Mouse (Mus musculus) layer of hippocampus, adult 2 months (tissue): ENCODE results near the gene R3hdm4. TPM values are rescaled to one million over a fixed set of nuclear protein-coding genes. Genes with fewer than 3 reads are reported as not detected.
"Not testable (repeated sequence)": the region's sequence is repeated elsewhere in the genome, so short reads cannot be mapped to it uniquely, and the experiment has no call there.

Experiments
- DNase-seq, 2 experiments: peaks; one replicate each; pipeline ENCODE4 v3.0.0; 2022; ENCODE audit warnings: low spot score in 2 of 2
- H3K27ac ChIP-seq: fragments of 200-600 bp; 2 replicates; pipeline ENCODE4 v1.8.1; 2022
- H3K4me3 ChIP-seq: fragments of 200-600 bp; 2 replicates; pipeline ENCODE4 v1.8.1; 2022; ENCODE audit warnings: mild to moderate bottlenecking
- CTCF ChIP-seq: fragments of 200-600 bp; conservative IDR thresholded peaks from 2 replicates; pipeline ENCODE4 v1.8.1; 2022; ENCODE audit warnings: antibody characterized with exemption, mild to moderate bottlenecking, moderate library complexity
- total RNA-seq, 2 experiments: library from RNA; stranded (reverse); gene quantifications; 2 replicates each; pipeline ENCODE4 v1.2.3; 2021

The R3hdm4 gene
- total RNA-seq, 2 experiments from 2014 or later, result 365 to 385 TPM

- Histone ChIP-seq H3K27ac (no peak overlapping the region), H3K4me3 (no peak overlapping the region)
- no peak for DNase-seq
- TF ChIP-seq CTCF, result no peak
These were observed 24.2 kb downstream of the R3hdm4 start for GRCm38 (mm10) chr10:79896814-79897213.

DNA sequence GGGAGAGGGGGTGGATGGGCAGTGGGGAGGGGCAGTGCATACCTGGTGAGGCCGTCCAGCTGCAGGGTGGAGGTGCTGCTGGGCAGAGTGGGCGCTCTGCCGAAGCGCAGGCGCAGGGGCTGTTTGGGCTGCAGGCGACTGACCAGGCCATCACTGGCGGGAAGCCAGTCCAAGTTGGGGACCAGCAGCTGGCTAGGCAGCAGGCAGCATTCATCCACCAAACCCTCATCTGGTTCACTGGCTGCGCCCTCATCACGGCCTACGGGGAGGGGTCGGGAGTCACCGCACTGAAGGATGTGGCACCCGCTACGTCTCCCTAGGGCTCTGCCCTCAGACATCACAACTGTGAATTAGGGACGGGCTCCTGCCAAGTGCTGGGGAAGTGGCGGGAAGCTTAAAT, 24.7 kb downstream of the R3hdm4 start:
- DNase-seq, result no peak
- Histone ChIP-seq H3K4me3 (no peak overlapping the region), H3K27ac (no peak overlapping the region)
- no peak for TF ChIP-seq CTCF

DNA sequence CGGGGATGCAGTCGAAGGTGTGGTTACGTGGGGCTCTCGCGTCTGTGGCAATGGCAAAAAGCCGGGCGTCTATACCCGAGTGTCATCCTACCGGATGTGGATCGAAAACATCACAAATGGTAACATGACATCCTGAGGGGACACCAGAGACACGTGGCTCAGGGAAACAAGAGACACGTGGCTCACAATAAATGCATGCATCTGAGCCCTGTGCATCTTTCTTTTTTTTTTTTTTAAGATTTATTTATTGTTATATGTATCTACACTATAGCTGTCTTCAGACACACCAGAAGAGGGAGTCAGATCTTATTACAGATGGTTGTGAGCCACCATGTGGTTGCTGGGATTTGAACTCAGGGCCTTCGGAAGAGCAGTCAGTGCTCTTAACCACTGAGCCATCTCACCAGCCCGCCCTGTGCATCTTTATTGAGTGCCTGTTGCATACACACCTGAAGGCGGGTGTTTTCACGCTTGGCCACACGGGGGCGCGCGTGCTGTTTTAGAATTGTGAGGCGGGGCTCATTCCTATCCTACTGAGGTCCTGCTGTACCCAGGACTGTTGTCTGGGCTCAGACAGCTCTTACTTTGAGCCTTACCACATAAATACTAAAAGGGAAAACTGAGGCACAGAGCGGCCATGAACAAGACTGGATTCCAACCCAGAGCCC, 28.4 kb downstream of the R3hdm4 start:
- peak; percentile 61 to 84 for DNase-seq
- TF ChIP-seq CTCF, result peak; percentile 90
- not testable (repeated sequence) for H3K4me3 ChIP-seq, H3K27ac ChIP-seq

DNA sequence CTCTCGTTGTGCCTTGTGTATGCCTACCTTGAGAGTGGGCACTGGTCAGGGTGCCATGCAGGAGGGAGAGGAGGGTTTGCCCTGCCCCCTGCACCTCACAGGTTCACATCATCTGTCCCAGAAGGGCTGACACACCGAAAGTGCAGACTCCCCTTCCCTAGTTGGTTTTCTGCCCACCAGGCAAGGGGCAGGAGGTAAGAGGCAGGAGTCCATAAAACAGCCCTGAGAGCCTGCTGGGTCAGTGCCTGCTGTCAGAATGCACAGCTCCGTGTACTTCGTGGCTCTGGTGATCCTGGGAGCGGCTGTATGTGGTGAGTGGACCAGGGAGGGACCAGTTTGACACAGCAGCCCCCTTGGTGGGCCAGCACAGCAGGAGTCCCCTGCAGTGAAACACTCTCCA, 30.3 kb downstream of the R3hdm4 start, which contains the start of gene Cfd:
Cfd (plus strand) TSS at position 184 of the 400 bp plus-strand sequence.
- Histone ChIP-seq H3K27ac (no peak within 1 kb of the TSS), H3K4me3 (no peak within 1 kb of the TSS)
- DNase-seq, result no peak
- TF ChIP-seq CTCF, result no peak

- no peak for DNase-seq
- Histone ChIP-seq H3K27ac (no peak overlapping the region), H3K4me3 (no peak overlapping the region)
- no peak for TF ChIP-seq CTCF
These were observed 31.6 kb downstream of the R3hdm4 start for GRCm38 (mm10) chr10:79889386-79889785.

DNA sequence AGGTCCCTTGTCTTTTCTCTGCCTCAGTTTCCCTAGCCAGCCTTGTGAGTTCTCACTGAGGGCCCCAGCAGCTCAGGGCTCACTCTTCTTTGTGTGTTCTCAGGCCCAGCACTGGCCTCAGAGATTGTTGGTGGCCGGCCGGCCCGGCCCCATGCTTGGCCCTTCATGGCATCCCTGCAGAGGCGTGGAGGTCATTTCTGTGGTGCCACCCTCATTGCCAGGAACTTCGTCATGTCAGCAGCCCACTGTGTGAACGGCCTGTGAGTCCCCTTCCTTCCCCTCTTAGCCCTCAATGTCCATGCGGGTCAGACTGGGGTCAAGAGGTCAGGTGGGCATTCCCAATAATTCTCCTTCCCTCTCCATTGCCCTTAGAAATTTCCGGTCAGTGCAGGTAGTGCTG, 34.4 kb downstream of the R3hdm4 start:
- no peak for TF ChIP-seq CTCF
- DNase-seq, result no peak
- Histone ChIP-seq H3K4me3 (no peak overlapping the region), H3K27ac (no peak overlapping the region)

DNA sequence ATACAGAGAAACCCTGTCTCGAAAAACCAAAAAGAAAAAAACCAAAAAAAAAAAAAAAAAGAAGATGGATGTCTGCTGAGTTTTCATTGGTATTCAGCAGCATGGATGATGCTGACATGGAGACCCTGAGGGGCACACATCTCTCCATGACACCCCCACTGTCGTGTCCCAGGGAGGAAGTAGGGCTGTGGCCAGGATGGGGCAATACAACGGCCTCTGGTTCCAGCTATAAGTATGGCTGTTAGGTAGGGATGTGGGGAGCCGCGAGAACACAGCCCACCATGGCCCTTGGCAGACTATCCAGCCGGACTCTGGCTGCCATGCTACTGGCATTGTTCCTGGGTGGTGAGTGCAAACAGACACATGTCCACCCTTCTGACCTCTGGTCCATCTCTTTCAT, 35.0 kb downstream of the R3hdm4 start, which contains the start of gene Elane:
Elane (plus strand) TSS at position 194 of the 400 bp plus-strand sequence.
- no peak for TF ChIP-seq CTCF
- H3K4me3 ChIP-seq, result no peak within 1 kb of the TSS
- H3K27ac ChIP-seq, result no peak within 1 kb of the TSS
- DNase-seq, result no peak

DNA sequence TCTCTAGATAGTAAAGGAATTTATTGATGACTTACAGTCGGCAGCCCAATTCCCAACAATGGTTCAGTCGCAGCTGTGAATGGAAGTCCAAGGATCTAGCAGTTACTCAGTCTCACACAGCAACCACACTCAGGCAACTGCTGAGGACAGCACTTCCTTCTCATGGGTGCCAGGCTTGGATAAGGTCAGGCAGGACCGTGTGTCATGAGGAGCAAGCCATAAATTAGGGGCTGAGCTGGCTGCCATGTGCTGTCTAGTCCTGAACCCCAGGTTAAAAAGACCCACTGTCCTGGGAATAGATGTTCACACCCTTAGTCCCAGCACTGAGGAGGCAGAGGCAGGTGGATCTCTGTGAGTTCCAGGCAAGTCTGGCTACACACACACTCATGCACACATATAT, 36.1 kb downstream of the R3hdm4 start:
- not testable (repeated sequence) for DNase-seq, H3K27ac ChIP-seq, H3K4me3 ChIP-seq

GRCm38 (mm10) chr10:79884446-79884845, 36.6 kb downstream of the R3hdm4 start:
- TF ChIP-seq CTCF, result no peak
- H3K4me3 ChIP-seq, result no peak overlapping the region
- no peak for DNase-seq
- no peak overlapping the region for H3K27ac ChIP-seq

GRCm38 (mm10) chr10:79883297-79884084, 37.5 kb downstream of the R3hdm4 start:
- Histone ChIP-seq H3K27ac (no peak overlapping the region), H3K4me3 (no peak overlapping the region)
- DNase-seq, result peak; percentile 73 to 86
- peak; percentile 94 for TF ChIP-seq CTCF

DNA sequence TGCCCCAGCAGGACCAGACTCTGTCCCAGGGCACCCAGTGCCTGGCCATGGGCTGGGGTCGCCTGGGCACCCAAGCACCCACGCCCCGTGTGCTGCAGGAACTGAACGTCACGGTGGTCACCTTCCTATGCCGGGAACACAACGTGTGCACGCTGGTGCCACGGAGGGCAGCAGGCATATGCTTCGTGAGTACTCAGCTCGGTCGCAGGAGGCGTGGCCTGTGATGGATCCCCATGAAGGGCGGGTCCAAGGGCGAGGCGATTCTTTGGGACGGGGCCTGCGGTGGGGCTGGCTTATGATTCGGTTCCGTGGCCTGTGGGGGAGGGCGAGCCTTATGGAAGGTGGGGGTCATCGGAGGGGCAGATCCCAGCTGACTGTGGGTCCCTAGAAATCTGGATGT, 39.0 kb downstream of the R3hdm4 start:
- Histone ChIP-seq H3K4me3 (no peak overlapping the region), H3K27ac (no peak overlapping the region)
- no peak for TF ChIP-seq CTCF
- DNase-seq, result no peak

DNA sequence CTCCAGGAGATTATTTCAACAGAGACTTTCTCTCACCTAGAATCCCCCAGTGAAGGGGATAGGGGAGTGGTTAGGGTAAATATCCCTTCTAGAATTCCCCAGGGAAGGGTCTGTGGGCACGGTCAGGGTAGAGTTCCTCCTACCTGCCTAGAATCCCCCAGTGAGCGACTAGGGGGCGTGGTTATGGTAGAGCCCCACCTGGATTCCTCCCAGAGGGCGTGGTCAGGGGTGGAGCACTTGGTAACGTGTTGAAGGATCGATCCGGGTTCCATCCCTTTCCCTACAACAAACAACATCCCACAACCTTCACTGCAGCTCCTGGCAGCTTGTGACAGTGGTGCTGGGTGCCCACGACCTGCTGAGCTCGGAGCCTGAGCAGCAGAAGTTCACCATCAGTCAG, 40.3 kb downstream of the R3hdm4 start:
- no peak for TF ChIP-seq CTCF
- no peak for DNase-seq
- Histone ChIP-seq H3K27ac (no peak overlapping the region), H3K4me3 (no peak overlapping the region)

DNA sequence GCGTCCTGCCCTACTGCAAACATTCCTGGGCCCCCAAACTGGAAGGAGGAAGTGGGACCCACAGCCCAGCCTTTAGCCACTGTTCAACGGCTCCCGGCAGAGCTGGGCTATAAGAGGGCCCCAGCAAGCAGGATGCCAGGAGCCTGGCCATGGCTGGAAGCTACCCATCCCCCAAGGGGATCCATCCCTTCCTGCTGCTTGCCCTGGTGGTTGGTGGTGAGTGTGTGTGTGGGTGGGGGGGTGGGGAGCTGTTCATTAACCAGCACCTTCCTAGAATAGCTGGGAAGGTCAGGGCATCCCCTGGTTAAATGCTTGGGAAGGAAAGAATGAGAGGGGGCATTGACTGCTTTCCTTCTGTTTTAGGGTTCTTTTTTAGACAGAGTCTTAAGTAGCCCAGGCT, 41.5 kb downstream of the R3hdm4 start:
- Histone ChIP-seq H3K27ac (no peak overlapping the region), H3K4me3 (no peak overlapping the region)
- no peak for DNase-seq
- TF ChIP-seq CTCF, result no peak

- H3K4me3 ChIP-seq, result no peak overlapping the region
- no peak for DNase-seq
- TF ChIP-seq CTCF, result no peak
- H3K27ac ChIP-seq, result no peak overlapping the region
These were observed 43.3 kb downstream of the R3hdm4 start for GRCm38 (mm10) chr10:79877757-79878156.
